Mouse (Mus musculus): ENCODE results near the gene Dcdc2b. TPM values are rescaled to one million over a fixed set of nuclear protein-coding genes. Genes with fewer than 3 reads are reported as not detected.

Gene Dcdc2b
- polyA plus RNA-seq, 1 experiment from 2014 or later = 3.8 TPM

- H3K27ac ChIP-seq (ENCODE audit: low read length) = peak overlapping the region; percentile 98
- H3K27me3 ChIP-seq (ENCODE audit: control insufficient read depth, insufficient read depth, low read depth, low read length) = no peaks in the 10 kb centered on the region
- peaks cover 27% of the 10 kb centered on the region for H3K36me3 ChIP-seq (ENCODE audit: control insufficient read depth, insufficient read depth, low read length)
- H3K4me2 ChIP-seq (ENCODE audit: low read depth, low read length) = peak overlapping the region; percentile 77
- peak overlapping the region; percentile 72 for H3K4me3 ChIP-seq (ENCODE audit: low read length)
- peak overlapping the region; percentile 84 for H3K9ac ChIP-seq (ENCODE audit: low read length)
- H3K9me3 ChIP-seq (ENCODE audit: control insufficient read depth, low read length) = no peaks in the 10 kb centered on the region
- 0 out of 2 replicates have a peak, but pooled peaks have one; percentile 13 for ATAC-seq (ENCODE audit: low read depth)
- peaks cover 17% of the 10 kb centered on the region for H3K4me1 ChIP-seq (replicated peaks; ENCODE audit: control insufficient read depth, insufficient read depth, low read length)
- under 1% methylated on average over 17 of the region's 17 CpGs for WGBS
These were observed 26.1 kb upstream of the Dcdc2b start for GRCm38 (mm10) chr4:129640101-129640637.

- Histone ChIP-seq H3K27ac (ENCODE audit: low read length) (no peak overlapping the region), H3K9ac (ENCODE audit: low read length) (peak overlapping the region; percentile 84), H3K4me3 (ENCODE audit: low read length) (peak overlapping the region; percentile 72), H3K27me3 (ENCODE audit: control insufficient read depth, insufficient read depth, low read depth, low read length) (no peaks in the 10 kb centered on the region), H3K9me3 (ENCODE audit: control insufficient read depth, low read length) (no peaks in the 10 kb centered on the region), H3K4me1 (replicated peaks; ENCODE audit: control insufficient read depth, insufficient read depth, low read length) (peaks cover 17% of the 10 kb centered on the region), H3K36me3 (ENCODE audit: control insufficient read depth, insufficient read depth, low read length) (peaks cover 27% of the 10 kb centered on the region), H3K4me2 (ENCODE audit: low read depth, low read length) (peak overlapping the region; percentile 77)
- 81% methylated on average over 15 of the region's 15 CpGs for WGBS
- no peak for ATAC-seq (ENCODE audit: low read depth)
These were observed 25.2 kb upstream of the Dcdc2b start for GRCm38 (mm10) chr4:129639221-129639620.

- H3K4me3 ChIP-seq (ENCODE audit: low read length) = no peak overlapping the region
- no peak overlapping the region for H3K27ac ChIP-seq (ENCODE audit: low read length)
- WGBS = 71% methylated on average over 6 of the region's 6 CpGs
- no peak for ATAC-seq (ENCODE audit: low read depth)
- H3K9me3 ChIP-seq (ENCODE audit: control insufficient read depth, low read length) = no peaks in the 10 kb centered on the region
- peaks cover 8% of the 10 kb centered on the region for H3K4me1 ChIP-seq (replicated peaks; ENCODE audit: control insufficient read depth, insufficient read depth, low read length)
- no peak overlapping the region for H3K9ac ChIP-seq (ENCODE audit: low read length)
- no peak overlapping the region for H3K4me2 ChIP-seq (ENCODE audit: low read depth, low read length)
- peaks cover 75% of the 10 kb centered on the region for H3K36me3 ChIP-seq (ENCODE audit: control insufficient read depth, insufficient read depth, low read length)
- no peaks in the 10 kb centered on the region for H3K27me3 ChIP-seq (ENCODE audit: control insufficient read depth, insufficient read depth, low read depth, low read length)
These were observed 19.8 kb upstream of the Dcdc2b start for GRCm38 (mm10) chr4:129633852-129634251.

GRCm38 (mm10) chr4:129631867-129632266 lies 17.8 kb upstream of the Dcdc2b start:
- Histone ChIP-seq H3K9me3 (ENCODE audit: control insufficient read depth, low read length) (no peaks in the 10 kb centered on the region), H3K27ac (ENCODE audit: low read length) (no peak overlapping the region), H3K36me3 (ENCODE audit: control insufficient read depth, insufficient read depth, low read length) (peaks cover 80% of the 10 kb centered on the region), H3K4me1 (replicated peaks; ENCODE audit: control insufficient read depth, insufficient read depth, low read length) (peaks cover 4% of the 10 kb centered on the region), H3K4me3 (ENCODE audit: low read length) (no peak overlapping the region), H3K9ac (ENCODE audit: low read length) (no peak overlapping the region), H3K27me3 (ENCODE audit: control insufficient read depth, insufficient read depth, low read depth, low read length) (no peaks in the 10 kb centered on the region), H3K4me2 (ENCODE audit: low read depth, low read length) (no peak overlapping the region)
- WGBS = 84% methylated on average over 12 of the region's 12 CpGs
- ATAC-seq (ENCODE audit: low read depth) = no peak

DNA sequence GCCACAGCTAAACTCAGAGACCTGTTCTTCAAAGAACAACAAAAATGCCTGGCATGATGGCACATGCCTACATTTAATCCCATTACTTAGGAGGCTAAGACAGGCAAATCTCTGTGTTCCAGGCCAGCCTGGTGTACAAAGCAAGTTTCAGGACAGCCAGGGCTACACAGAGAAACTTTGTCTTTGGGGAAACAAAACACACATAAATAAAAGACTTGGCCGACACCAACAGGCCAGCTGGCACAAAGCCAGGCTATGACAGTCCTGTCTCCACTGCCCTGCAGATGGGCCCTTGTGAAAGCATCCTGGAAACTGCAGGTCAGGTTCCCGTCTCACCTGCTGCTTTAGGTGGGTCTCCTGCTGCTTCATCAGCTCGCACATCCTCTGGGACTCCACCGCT lies 16.9 kb upstream of the Dcdc2b start:
- Histone ChIP-seq H3K36me3 (ENCODE audit: control insufficient read depth, insufficient read depth, low read length) (peaks cover 71% of the 10 kb centered on the region), H3K9ac (ENCODE audit: low read length) (no peak overlapping the region), H3K27me3 (ENCODE audit: control insufficient read depth, insufficient read depth, low read depth, low read length) (no peaks in the 10 kb centered on the region), H3K4me3 (ENCODE audit: low read length) (no peak overlapping the region), H3K4me2 (ENCODE audit: low read depth, low read length) (no peak overlapping the region), H3K9me3 (ENCODE audit: control insufficient read depth, low read length) (no peaks in the 10 kb centered on the region), H3K27ac (ENCODE audit: low read length) (no peak overlapping the region), H3K4me1 (replicated peaks; ENCODE audit: control insufficient read depth, insufficient read depth, low read length) (peaks cover 4% of the 10 kb centered on the region)
- no peak for ATAC-seq (ENCODE audit: low read depth)
- WGBS = 75% methylated on average over 4 of the region's 4 CpGs

GRCm38 (mm10) chr4:129626035-129626434 lies 12.0 kb upstream of the Dcdc2b start:
- peaks cover 25% of the 10 kb centered on the region for H3K4me1 ChIP-seq (replicated peaks; ENCODE audit: control insufficient read depth, insufficient read depth, low read length)
- H3K4me3 ChIP-seq (ENCODE audit: low read length) = no peak overlapping the region
- no peaks in the 10 kb centered on the region for H3K9me3 ChIP-seq (ENCODE audit: control insufficient read depth, low read length)
- H3K9ac ChIP-seq (ENCODE audit: low read length) = no peak overlapping the region
- H3K36me3 ChIP-seq (ENCODE audit: control insufficient read depth, insufficient read depth, low read length) = peaks cover 35% of the 10 kb centered on the region
- no peak overlapping the region for H3K27ac ChIP-seq (ENCODE audit: low read length)
- 63% methylated on average over 6 of the region's 6 CpGs for WGBS
- H3K4me2 ChIP-seq (ENCODE audit: low read depth, low read length) = no peak overlapping the region
- no peaks in the 10 kb centered on the region for H3K27me3 ChIP-seq (ENCODE audit: control insufficient read depth, insufficient read depth, low read depth, low read length)
- no peak for ATAC-seq (ENCODE audit: low read depth)

- ATAC-seq (ENCODE audit: low read depth) = no peak
- WGBS = 44% methylated on average over 4 of the region's 4 CpGs
- no peak overlapping the region for H3K4me3 ChIP-seq (ENCODE audit: low read length)
- H3K9me3 ChIP-seq (ENCODE audit: control insufficient read depth, low read length) = no peaks in the 10 kb centered on the region
- H3K9ac ChIP-seq (ENCODE audit: low read length) = no peak overlapping the region; the same call in 1 of the 2 replicates
- H3K4me1 ChIP-seq (replicated peaks; ENCODE audit: control insufficient read depth, insufficient read depth, low read length) = peaks cover 23% of the 10 kb centered on the region
- no peaks in the 10 kb centered on the region for H3K27me3 ChIP-seq (ENCODE audit: control insufficient read depth, insufficient read depth, low read depth, low read length)
- H3K36me3 ChIP-seq (ENCODE audit: control insufficient read depth, insufficient read depth, low read length) = peaks cover 32% of the 10 kb centered on the region
- H3K4me2 ChIP-seq (ENCODE audit: low read depth, low read length) = peak overlapping the region; percentile 59; the same call in 1 of the 2 replicates
- no peak overlapping the region for H3K27ac ChIP-seq (ENCODE audit: low read length)
These were observed 11.4 kb upstream of the Dcdc2b start for GRCm38 (mm10) chr4:129625496-129625895.

GRCm38 (mm10) chr4:129625029-129625370 lies 10.9 kb upstream of the Dcdc2b start:
- ATAC-seq (ENCODE audit: low read depth) = peak; percentile 30
- peak overlapping the region; percentile 68 for H3K4me3 ChIP-seq (ENCODE audit: low read length)
- H3K27me3 ChIP-seq (ENCODE audit: control insufficient read depth, insufficient read depth, low read depth, low read length) = no peaks in the 10 kb centered on the region
- H3K27ac ChIP-seq (ENCODE audit: low read length) = peak overlapping the region; percentile 87
- H3K36me3 ChIP-seq (ENCODE audit: control insufficient read depth, insufficient read depth, low read length) = peaks cover 27% of the 10 kb centered on the region
- peak overlapping the region; percentile 59 for H3K4me2 ChIP-seq (ENCODE audit: low read depth, low read length)
- H3K9me3 ChIP-seq (ENCODE audit: control insufficient read depth, low read length) = no peaks in the 10 kb centered on the region
- 4% methylated on average over 6 of the region's 6 CpGs for WGBS
- peak overlapping the region; percentile 11 for H3K9ac ChIP-seq (ENCODE audit: low read length)
- peaks cover 23% of the 10 kb centered on the region for H3K4me1 ChIP-seq (replicated peaks; ENCODE audit: control insufficient read depth, insufficient read depth, low read length)

DNA sequence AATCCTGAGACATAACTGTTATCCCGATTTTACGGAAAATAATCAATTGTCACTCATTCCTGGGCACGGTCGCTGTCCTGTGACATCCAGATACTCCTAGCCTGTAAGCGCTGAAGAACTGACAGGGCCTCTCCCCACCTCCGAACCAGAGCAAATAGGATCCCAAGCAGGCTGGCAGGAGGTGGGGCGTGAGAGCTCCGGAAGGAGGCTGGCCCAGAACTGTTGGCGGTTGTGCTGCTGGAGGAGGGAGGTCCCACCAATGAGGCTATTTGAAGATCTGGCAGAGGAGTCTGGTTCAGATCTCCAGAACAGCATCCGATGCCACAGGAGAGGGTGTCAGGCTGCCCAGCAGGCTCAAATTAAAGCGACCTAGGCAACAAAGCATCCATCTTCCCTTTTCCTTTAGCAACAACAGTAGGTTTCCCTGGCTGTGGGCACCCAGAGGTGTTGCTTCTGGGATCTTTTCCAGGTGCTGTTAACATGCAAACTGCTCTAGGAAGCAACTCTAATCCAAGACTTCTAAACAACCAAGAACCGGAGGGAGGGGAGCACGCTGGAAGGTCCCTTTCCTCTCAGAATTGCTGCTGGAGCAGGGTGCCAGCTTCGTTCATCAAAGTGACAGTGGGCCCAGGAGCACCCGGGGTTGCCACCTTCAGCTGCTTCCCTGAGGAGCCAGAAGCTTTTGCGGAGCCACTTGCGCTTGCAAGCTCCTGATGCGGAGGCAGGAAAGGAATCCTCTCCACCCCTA lies 10.4 kb upstream of the Dcdc2b start:
- H3K27me3 ChIP-seq (ENCODE audit: control insufficient read depth, insufficient read depth, low read depth, low read length) = no peaks in the 10 kb centered on the region
- H3K9ac ChIP-seq (ENCODE audit: low read length) = peak overlapping the region; percentile 82
- H3K4me3 ChIP-seq (ENCODE audit: low read length) = peak overlapping the region; percentile 68
- WGBS = under 1% methylated on average over 18 of the region's 18 CpGs
- H3K4me2 ChIP-seq (ENCODE audit: low read depth, low read length) = peak overlapping the region; percentile 59
- no peaks in the 10 kb centered on the region for H3K9me3 ChIP-seq (ENCODE audit: control insufficient read depth, low read length)
- peaks cover 23% of the 10 kb centered on the region for H3K36me3 ChIP-seq (ENCODE audit: control insufficient read depth, insufficient read depth, low read length)
- peaks cover 23% of the 10 kb centered on the region for H3K4me1 ChIP-seq (replicated peaks; ENCODE audit: control insufficient read depth, insufficient read depth, low read length)
- ATAC-seq (ENCODE audit: low read depth) = peak; percentile 93
- H3K27ac ChIP-seq (ENCODE audit: low read length) = peak overlapping the region; percentile 87
